Mouse (Mus musculus): ENCODE results near the gene Cyp2d22. TPM values are rescaled to one million over a fixed set of nuclear protein-coding genes. Genes with fewer than 3 reads are reported as not detected.
"Not testable (repeated sequence)": the region's sequence is repeated elsewhere in the genome, so short reads cannot be mapped to it uniquely, and the experiment has no call there.

Cyp2d22 gene
- polyA plus RNA-seq, 1 experiment = 4.4 TPM

- Histone ChIP-seq H3K27ac (ENCODE audit: insufficient read depth, low read length) (0 out of 2 replicates have a peak overlapping the region, but pooled peaks have one; percentile 20), H3K4me3 (ENCODE audit: insufficient read depth, low read length) (no peak overlapping the region), H3K4me1 (ENCODE audit: control insufficient read depth, insufficient read depth, low read length) (0 out of 2 replicates have a peak, but pooled peaks cover 4% of the 10 kb centered on the region)
- TF ChIP-seq CTCF (IDR thresholded peaks at IDR 0.05; ENCODE audit: borderline replicate concordance, insufficient read depth, low read length) = no peak
- TF ChIP-seq POLR2A (IDR thresholded peaks at IDR 0.05; ENCODE audit: low read depth, low read length) = no peak
These were observed 1.5 kb downstream of the Cyp2d22 start for GRCm38 (mm10) chr15:82378261-82379180.

- Histone ChIP-seq H3K4me3 (ENCODE audit: insufficient read depth, low read length) (no peak overlapping the region), H3K27ac (ENCODE audit: insufficient read depth, low read length) (no peak overlapping the region), H3K4me1 (ENCODE audit: control insufficient read depth, insufficient read depth, low read length) (0 out of 2 replicates have a peak, but pooled peaks cover 4% of the 10 kb centered on the region)
- TF ChIP-seq POLR2A (IDR thresholded peaks at IDR 0.05; ENCODE audit: low read depth, low read length) = no peak
- TF ChIP-seq CTCF (IDR thresholded peaks at IDR 0.05; ENCODE audit: borderline replicate concordance, insufficient read depth, low read length) = no peak
These were observed 2.4 kb downstream of the Cyp2d22 start for GRCm38 (mm10) chr15:82377701-82378100.

GRCm38 (mm10) chr15:82376393-82377138, 3.5 kb downstream of the Cyp2d22 start:
- Histone ChIP-seq H3K27ac (ENCODE audit: insufficient read depth, low read length) (no peak overlapping the region), H3K4me3 (ENCODE audit: insufficient read depth, low read length) (no peak overlapping the region), H3K4me1 (ENCODE audit: control insufficient read depth, insufficient read depth, low read length) (0 out of 2 replicates have a peak, but pooled peaks cover 4% of the 10 kb centered on the region)
- TF ChIP-seq POLR2A (IDR thresholded peaks at IDR 0.05; ENCODE audit: low read depth, low read length) (no peak), CTCF (IDR thresholded peaks at IDR 0.05; ENCODE audit: borderline replicate concordance, insufficient read depth, low read length) (no peak)

GRCm38 (mm10) chr15:82375855-82376254, 4.2 kb downstream of the Cyp2d22 start:
- no peak overlapping the region for H3K4me3 ChIP-seq (ENCODE audit: insufficient read depth, low read length)
- 0 out of 2 replicates have a peak, but pooled peaks cover 4% of the 10 kb centered on the region for H3K4me1 ChIP-seq (ENCODE audit: control insufficient read depth, insufficient read depth, low read length)
- H3K27ac ChIP-seq (ENCODE audit: insufficient read depth, low read length) = no peak overlapping the region
- TF ChIP-seq CTCF (IDR thresholded peaks at IDR 0.05; ENCODE audit: borderline replicate concordance, insufficient read depth, low read length) (no peak), POLR2A (IDR thresholded peaks at IDR 0.05; ENCODE audit: low read depth, low read length) (no peak)

DNA sequence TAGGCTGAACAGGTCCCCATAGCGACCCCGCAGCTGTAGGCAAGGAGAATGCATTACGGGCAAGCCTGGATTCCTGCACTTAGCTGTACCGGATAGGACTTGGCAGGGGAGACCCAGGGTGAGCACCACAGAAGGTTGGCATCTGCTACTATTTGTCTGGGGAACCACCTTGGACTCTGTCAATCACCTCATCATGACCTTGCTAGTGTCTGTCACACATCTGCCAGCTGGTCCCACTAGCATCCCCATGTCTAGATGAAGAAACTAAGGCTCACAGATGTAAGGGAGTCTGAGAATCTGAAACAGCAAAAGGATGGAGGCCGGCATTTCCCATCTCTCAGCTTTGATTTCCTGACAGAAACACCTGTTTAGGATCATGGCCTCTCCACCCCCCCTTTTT, 5.6 kb downstream of the Cyp2d22 start:
- TF ChIP-seq POLR2A (IDR thresholded peaks at IDR 0.05; ENCODE audit: low read depth, low read length) (no peak), CTCF (IDR thresholded peaks at IDR 0.05; ENCODE audit: borderline replicate concordance, insufficient read depth, low read length) (no peak)
- Histone ChIP-seq H3K27ac (ENCODE audit: insufficient read depth, low read length) (no peak overlapping the region), H3K4me1 (ENCODE audit: control insufficient read depth, insufficient read depth, low read length) (0 out of 2 replicates have a peak, but pooled peaks cover 4% of the 10 kb centered on the region), H3K4me3 (ENCODE audit: insufficient read depth, low read length) (no peak overlapping the region)

DNA sequence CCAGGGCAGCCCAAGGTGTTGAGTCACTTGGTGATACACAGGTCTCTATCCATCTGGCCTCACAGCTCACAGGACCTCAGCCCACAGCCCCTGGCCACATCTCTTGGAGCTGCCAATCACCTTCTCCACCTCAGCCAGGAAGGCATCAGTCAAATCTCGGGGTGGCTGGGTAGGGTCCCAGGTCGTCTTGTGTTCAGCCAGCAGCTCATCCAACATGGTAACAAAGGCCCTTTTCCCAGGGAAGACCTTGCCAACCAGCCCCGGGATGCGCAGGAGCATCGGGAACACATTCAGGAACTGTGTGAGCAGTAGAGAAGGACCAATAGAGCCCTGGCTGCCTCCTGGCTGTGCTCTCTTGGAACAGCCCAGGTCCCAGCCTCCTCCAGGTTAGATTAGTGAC, 7.1 kb downstream of the Cyp2d22 start:
- H3K4me1 ChIP-seq (ENCODE audit: control insufficient read depth, insufficient read depth, low read length) = 0 out of 2 replicates have a peak, but pooled peaks cover 4% of the 10 kb centered on the region
- no peak for TF ChIP-seq CTCF (IDR thresholded peaks at IDR 0.05; ENCODE audit: borderline replicate concordance, insufficient read depth, low read length)
- no peak for TF ChIP-seq POLR2A (IDR thresholded peaks at IDR 0.05; ENCODE audit: low read depth, low read length)
- H3K27ac ChIP-seq (ENCODE audit: insufficient read depth, low read length) = no peak overlapping the region
- H3K4me3 ChIP-seq (ENCODE audit: insufficient read depth, low read length) = no peak overlapping the region

DNA sequence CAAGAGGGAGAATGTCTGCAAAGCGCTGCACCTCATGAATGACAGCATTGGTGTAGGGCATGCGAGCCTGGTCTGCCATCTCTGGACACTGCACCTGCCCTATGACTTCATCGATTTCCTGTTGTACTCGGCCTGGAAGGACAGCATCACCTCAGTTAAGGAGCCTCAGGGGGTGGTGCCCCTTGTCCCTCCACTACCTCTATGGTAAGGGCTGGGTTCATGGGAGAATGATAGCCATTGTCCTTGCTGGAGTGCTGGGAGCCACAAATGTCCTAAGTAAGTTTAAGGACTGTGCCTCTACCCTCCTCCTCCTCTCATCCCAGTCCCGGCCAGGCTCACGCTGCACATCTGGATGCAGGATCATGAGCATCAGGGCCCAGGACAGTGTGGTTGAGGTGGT, 7.6 kb downstream of the Cyp2d22 start:
- 0 out of 2 replicates have a peak, but pooled peaks cover 4% of the 10 kb centered on the region for H3K4me1 ChIP-seq (ENCODE audit: control insufficient read depth, insufficient read depth, low read length)
- TF ChIP-seq CTCF (IDR thresholded peaks at IDR 0.05; ENCODE audit: borderline replicate concordance, insufficient read depth, low read length) (no peak), POLR2A (IDR thresholded peaks at IDR 0.05; ENCODE audit: low read depth, low read length) (no peak)
- H3K4me3 ChIP-seq (ENCODE audit: insufficient read depth, low read length) = no peak overlapping the region
- no peak overlapping the region for H3K27ac ChIP-seq (ENCODE audit: insufficient read depth, low read length)

DNA sequence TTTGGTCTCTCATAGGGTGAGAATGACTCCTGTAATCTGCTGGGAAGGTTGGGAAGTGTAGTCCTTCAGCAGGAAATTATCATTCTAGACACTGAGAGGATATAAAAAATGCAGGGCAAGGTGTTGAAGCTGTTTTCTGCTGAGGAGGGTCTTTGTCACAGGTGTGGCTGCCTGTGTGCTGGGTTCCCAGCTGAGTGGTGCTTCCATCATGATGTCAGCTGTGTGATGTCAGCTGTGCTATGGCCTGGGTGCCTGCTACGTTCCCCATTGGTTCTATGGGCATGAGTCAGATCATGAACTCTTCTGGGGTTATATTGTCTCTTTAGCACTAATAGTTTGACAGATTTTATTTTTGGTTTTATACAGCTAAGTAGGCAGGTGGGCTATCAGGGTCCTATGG, 11.2 kb downstream of the Cyp2d22 start:
- Histone ChIP-seq H3K4me1 (ENCODE audit: control insufficient read depth, insufficient read depth, low read length) (no peaks in the 10 kb centered on the region), H3K27ac (ENCODE audit: insufficient read depth, low read length) (no peak overlapping the region), H3K4me3 (ENCODE audit: insufficient read depth, low read length) (no peak overlapping the region)
- TF ChIP-seq POLR2A (IDR thresholded peaks at IDR 0.05; ENCODE audit: low read depth, low read length) = no peak
- no peak for TF ChIP-seq CTCF (IDR thresholded peaks at IDR 0.05; ENCODE audit: borderline replicate concordance, insufficient read depth, low read length)

- no peak for TF ChIP-seq CTCF (IDR thresholded peaks at IDR 0.05; ENCODE audit: borderline replicate concordance, insufficient read depth, low read length)
- no peak for TF ChIP-seq POLR2A (IDR thresholded peaks at IDR 0.05; ENCODE audit: low read depth, low read length)
- H3K4me1 ChIP-seq (ENCODE audit: control insufficient read depth, insufficient read depth, low read length) = no peaks in the 10 kb centered on the region
- no peak overlapping the region for H3K27ac ChIP-seq (ENCODE audit: insufficient read depth, low read length)
- H3K4me3 ChIP-seq (ENCODE audit: insufficient read depth, low read length) = no peak overlapping the region
These were observed 11.9 kb downstream of the Cyp2d22 start for GRCm38 (mm10) chr15:82368146-82368545.

GRCm38 (mm10) chr15:82364561-82364960, 15.5 kb downstream of the Cyp2d22 start:
- not testable (repeated sequence) for H3K4me1 ChIP-seq (ENCODE audit: control insufficient read depth, insufficient read depth, low read length); H3K27ac ChIP-seq (ENCODE audit: insufficient read depth, low read length); H3K4me3 ChIP-seq (ENCODE audit: insufficient read depth, low read length)

GRCm38 (mm10) chr15:82363801-82364200, 16.3 kb downstream of the Cyp2d22 start:
- not testable (repeated sequence) for H3K27ac ChIP-seq (ENCODE audit: insufficient read depth, low read length); H3K4me1 ChIP-seq (ENCODE audit: control insufficient read depth, insufficient read depth, low read length); H3K4me3 ChIP-seq (ENCODE audit: insufficient read depth, low read length)
